Mouse (Mus musculus) frontal cortex, postnatal 14 days (tissue): ENCODE measurements around the gene Zbtb11.

Experiments
- DNase-seq, 2 experiments: peaks; one replicate each; pipeline ENCODE4 v3.0.0; 2022; ENCODE audit warnings: low spot score in 2 of 2

Gene Zbtb11

DNA sequence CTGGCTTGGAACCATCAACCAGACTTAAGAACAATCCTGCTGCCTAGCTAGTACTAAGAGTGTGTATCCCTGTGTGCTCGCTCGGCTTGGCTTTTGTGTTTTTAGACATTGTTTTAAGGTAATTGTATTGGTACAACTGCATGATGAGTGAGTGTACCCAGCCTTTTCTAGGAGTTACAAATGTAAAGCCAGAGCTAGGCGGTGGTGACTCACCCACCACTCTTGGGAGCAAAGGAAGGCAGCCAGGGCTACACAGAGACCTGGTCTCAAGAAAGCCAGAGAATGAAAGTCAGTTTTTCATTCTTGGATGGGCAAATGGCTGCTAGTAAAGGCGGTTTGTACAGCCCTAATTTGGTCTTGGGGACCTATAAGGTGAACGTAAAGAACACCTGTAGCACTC lies 3.3 kb upstream of the Zbtb11 start:
- DNase-seq = no peak

GRCm38 (mm10) chr16:55971735-55972615 lies 1.7 kb upstream of the Zbtb11 start:
- no peak for DNase-seq

DNA sequence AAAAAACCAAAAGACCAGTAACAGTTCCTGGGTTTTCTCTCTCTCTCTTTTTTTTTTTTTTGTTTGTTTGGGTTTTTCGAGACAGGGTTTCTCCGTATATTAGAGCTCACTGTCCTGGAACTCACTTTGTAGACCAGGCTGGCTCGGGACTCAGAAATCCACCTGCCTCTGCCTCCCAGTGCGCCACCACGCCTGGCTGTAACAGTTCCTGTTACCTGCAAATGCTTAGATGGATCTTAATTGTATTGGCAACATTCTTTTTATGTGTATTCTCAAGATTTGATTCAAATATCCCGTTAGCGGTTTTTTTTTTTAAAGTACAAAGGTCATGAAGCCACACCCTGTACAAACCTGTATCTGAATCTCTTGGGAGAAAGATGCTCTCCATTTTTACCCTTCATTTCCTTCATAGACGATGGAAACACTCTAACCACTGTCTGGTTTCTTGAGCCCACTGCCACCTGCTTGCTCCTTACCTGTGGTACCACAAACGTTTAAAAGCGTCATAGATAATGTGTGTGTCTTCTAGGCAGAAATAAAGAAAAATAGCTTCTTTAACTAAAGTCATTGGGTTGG lies 969 bp upstream of the Zbtb11 start:
- DNase-seq = no peak

GRCm38 (mm10) chr16:55974256-55974902 lies 696 bp downstream of the Zbtb11 start:
- DNase-seq = peak; percentile 75 to 81

GRCm38 (mm10) chr16:55974903-55975285 lies 1.2 kb downstream of the Zbtb11 start:
- DNase-seq = no peak

DNA sequence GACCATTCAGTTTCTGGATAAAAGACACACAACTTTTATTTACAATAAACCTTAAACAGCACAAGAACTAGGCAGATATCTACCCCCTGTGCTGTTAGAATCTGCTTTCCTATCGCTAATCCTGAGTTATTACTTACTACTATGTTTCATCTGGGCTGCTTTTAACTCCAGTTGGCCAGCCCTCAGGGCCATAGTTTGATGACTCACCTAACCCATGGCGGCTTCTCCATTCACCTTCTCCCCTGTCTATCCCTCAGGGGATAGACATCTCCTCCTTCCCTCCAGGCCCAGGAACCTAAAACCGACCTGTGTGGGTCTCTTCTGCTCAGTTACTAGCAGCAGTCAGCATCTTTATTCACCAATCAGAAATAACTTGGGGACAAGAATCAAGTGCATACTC lies 12.3 kb downstream of the Zbtb11 start:
- DNase-seq = no peak

DNA sequence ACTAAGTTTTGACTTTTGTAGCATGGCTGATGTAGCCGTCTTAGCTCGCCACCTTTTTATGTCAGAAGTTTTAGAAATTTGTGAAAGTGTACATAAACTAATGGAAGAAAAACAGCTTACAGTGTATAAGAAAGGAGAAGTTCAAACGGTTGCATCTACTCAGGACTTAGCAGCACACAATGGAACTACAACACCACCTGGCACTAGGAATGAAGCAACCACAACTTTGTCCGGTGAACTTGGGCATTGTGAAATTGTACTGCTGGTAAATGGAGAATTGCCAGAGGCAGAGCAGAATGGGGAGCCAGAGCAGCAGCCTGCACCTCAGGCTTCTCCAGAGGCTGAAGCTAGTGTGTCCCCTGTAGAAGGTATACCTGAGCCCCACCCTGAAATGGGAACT lies 16.6 kb downstream of the Zbtb11 start:
- no peak for DNase-seq

GRCm38 (mm10) chr16:55994235-55994634 lies 20.6 kb downstream of the Zbtb11 start:
- DNase-seq = no peak

DNA sequence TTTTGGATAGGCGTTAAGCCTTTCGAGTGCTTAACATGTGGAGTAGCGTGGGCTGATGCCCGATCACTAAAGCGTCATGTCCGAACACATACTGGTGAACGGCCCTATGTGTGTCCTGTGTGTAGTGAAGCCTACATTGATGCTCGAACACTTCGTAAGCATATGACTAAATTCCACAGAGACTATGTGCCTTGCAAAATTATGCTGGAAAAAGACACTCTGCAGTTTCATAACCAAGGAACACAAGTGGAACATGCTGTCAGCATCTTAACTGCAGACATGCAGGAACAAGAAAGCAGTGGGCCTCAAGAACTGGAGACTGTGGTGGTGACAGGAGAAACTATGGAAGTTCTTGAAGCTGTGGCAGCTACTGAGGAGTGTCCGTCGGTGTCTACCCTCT lies 33.1 kb downstream of the Zbtb11 start:
- no peak for DNase-seq

- no peak for DNase-seq
Observed at GRCm38 (mm10) chr16:56008862-56009261, 35.2 kb downstream of the Zbtb11 start.

DNA sequence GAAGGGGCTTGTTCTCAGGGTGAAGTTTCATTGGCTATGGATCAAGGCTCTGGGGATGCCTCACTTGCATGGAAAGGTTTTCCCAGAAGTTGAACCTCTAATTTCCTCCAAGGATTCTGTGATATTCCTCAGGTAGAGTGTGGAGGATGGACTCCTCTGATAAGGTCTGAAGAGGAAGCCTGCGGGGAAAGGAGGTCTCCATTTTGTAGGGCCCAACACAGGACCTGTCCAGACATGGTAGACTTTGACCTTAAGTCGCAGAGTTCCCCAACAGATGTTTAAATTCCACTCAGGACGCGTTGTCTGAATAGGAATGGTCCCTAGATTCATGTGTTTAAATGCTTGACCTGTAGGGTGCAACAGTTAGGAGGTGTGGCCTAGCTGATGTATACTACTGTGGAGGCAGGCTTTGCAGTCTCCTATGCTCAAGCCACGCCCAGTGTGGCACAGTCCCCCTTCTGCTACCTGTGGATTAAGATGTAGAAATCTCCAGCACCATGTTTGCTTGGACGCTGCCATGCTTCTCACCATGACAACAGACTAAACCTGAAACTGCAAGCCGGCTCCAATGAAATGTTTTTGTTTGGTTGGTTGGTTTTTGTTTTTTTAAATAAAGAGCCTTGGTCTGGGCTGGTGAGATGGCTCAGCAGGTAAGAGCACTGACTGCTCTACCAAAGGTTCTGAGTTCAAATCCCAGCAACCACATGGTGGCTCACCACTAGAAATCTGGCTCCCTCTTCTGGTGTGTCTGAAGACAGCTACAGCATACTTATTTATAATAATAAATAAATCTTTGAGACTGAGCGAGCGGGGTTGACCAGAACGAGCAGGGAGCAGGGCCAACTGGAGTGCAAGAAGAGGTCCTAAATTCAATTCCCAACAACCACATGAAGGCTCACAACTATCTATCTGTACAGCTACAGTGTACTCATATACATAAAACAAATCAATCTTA lies 39.4 kb downstream of the Zbtb11 start:
- DNase-seq = no peak

DNA sequence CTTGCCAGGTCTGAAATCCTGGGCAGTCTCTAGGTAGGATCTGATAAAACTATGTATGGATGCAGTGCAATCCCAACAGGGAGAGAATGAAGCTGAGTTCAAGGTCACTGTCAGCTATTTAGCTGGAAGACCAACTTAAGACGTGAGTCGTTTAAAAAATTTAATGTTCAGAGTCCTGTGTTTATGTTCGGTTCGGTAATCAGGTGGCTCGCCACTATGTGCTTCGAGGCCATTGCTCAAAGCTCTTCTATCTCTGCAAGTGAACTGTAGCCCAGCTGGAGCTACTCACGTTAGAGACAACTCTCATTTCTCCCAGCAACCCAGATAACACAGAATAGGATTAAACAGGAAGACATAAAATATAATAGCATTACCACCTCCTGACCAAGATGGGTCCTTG lies 40.4 kb downstream of the Zbtb11 start:
- DNase-seq = no peak

- DNase-seq = no peak
Observed at GRCm38 (mm10) chr16:56019660-56020059, 46.0 kb downstream of the Zbtb11 start.

DNA sequence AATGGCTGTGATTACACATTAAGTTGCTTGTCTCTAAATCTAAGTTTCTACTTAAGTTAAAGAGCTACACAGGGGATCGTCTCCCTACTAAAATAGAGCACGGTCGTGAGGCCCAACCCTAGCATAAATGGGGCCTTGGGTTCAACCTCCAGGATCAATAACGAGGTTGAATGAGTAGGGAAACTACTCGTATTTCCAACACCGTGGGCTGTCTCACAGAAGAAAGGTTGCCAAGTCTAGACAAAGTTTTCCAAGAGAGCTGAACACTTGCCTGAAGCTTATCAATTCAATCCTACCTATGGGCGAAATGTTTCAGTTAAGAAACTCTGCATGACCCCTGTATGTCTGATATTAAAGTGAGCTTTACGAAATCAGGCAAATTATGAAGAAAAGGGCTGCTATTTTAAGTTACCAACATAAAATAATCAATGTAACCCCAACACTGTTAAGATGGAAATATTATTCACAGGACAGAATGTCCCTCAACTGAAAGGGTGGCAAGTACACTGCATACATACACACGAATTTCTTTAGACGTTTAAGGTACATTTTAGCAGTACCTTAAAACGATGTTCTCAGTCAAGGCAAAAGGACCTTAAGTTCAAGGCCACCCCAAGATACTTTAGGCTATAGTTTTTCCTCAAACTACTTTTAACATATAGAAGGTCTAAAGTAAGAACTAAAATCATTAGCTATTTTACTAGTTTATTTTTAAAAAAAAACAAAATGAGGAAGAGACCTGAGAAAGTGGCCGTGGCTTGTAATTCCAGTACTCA lies 54.4 kb downstream of the Zbtb11 start:
- no peak for DNase-seq

- no peak for DNase-seq
Observed at GRCm38 (mm10) chr16:56028722-56029551, 55.3 kb downstream of the Zbtb11 start.

DNA sequence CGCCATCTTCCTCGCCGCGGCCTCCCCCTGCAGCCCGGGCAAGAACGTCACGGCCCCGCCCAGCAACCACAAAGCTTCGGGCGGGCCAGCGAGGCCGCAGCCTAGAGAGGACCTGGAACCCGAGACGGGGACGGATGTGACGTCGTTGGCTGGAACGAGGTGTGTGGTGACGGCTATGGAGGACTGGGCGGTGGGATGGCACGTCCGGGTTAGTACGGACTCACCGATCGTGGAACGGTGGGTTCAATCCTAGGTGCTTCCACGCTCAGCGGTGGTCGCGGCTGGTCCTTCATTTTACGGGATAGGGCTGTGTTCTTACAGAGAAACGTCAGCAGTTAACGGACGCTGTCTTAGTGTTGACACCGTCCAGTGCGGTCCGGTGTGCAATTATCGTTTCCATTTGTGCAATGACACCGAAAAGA lies 56.0 kb downstream of the Zbtb11 start, which contains the start of gene Pcnp:
Gene Pcnp, minus strand, starts transcription at position 79 of the 422 bp plus-strand sequence.
- peak; percentile 93 to 95 for DNase-seq

- no peak for DNase-seq
Observed at GRCm38 (mm10) chr16:56034566-56034965, 60.9 kb downstream of the Zbtb11 start.

- no peak for DNase-seq
Observed at GRCm38 (mm10) chr16:56036501-56036900, 62.8 kb downstream of the Zbtb11 start.

- peak; percentile 80 to 86 for DNase-seq
Observed at GRCm38 (mm10) chr16:56037138-56038010, 63.7 kb downstream of the Zbtb11 start, which contains the start of gene Trmt10c. Gene Trmt10c, minus strand, starts transcription at chr16:56037819.
